Mouse (Mus musculus) heart, postnatal 25 days (tissue): ENCODE measurements around the gene Mybpc3. TPM values are rescaled to one million over a fixed set of nuclear protein-coding genes. Genes with fewer than 3 reads are reported as not detected.
A peak's percentile ranks its signal among the peaks of the same experiment; 100 is the strongest.

Experiments used
- DNase-seq: peaks from one replicate; pipeline ENCODE4 v3.0.0; 2022; ENCODE audit warnings: low spot score
- intact Hi-C: fragments of 180-260 bp; cut with DNase I; formaldehyde crosslinking; loops from one replicate; pipeline ENCODE4 v1.15.1; 2025
- total RNA-seq, 2 experiments: library from RNA; stranded (reverse); gene quantifications; 2 replicates each; pipeline ENCODE4 v1.2.3; 2021

The Mybpc3 gene
- total RNA-seq, 2 experiments from 2014 or later = 1,615 to 1,699 TPM

GRCm38 (mm10) chr2:91157002-91157752 is 39.2 kb downstream of the Mybpc3 start:
- intact Hi-C loops = no loop called here
- no peak for DNase-seq

GRCm38 (mm10) chr2:91160591-91160990 is 42.6 kb downstream of the Mybpc3 start:
- intact Hi-C loops = no loop called here
- no peak for DNase-seq

- DNase-seq = no peak
- intact Hi-C loops = no loop called here
Observed at GRCm38 (mm10) chr2:91162952-91163351, 45.0 kb downstream of the Mybpc3 start.

- intact Hi-C loops = no loop called here
- no peak for DNase-seq
Observed at GRCm38 (mm10) chr2:91163532-91163931, 45.6 kb downstream of the Mybpc3 start.

- DNase-seq = no peak
- intact Hi-C loops = no loop called here
Observed at GRCm38 (mm10) chr2:91164991-91165390, 47.0 kb downstream of the Mybpc3 start.

GRCm38 (mm10) chr2:91167629-91168028 is 49.7 kb downstream of the Mybpc3 start:
- intact Hi-C loops = no loop called here
- DNase-seq = no peak

GRCm38 (mm10) chr2:91169587-91170322 is 51.8 kb downstream of the Mybpc3 start:
- intact Hi-C loops = no loop called here
- DNase-seq = no peak

GRCm38 (mm10) chr2:91175490-91175889 is 57.5 kb downstream of the Mybpc3 start:
- intact Hi-C loops = no loop called here

GRCm38 (mm10) chr2:91176234-91176633 is 58.3 kb downstream of the Mybpc3 start:
- intact Hi-C loops = no loop called here
- no peak for DNase-seq

More at GRCm38 (mm10) chr2:91175490-91175889, 57.5 kb downstream of the Mybpc3 start:
- no peak for DNase-seq

- no peak for DNase-seq
- intact Hi-C loops = no loop called here
Observed at GRCm38 (mm10) chr2:91179825-91180224, 61.9 kb downstream of the Mybpc3 start.

GRCm38 (mm10) chr2:91180706-91181105 is 62.8 kb downstream of the Mybpc3 start:
- DNase-seq = no peak
- intact Hi-C loops = no loop called here

GRCm38 (mm10) chr2:91182016-91182404 is 64.1 kb downstream of the Mybpc3 start:
- intact Hi-C loops = no loop called here
- no peak for DNase-seq

- DNase-seq = peak; percentile 37
- intact Hi-C loops = no loop called here
Observed at GRCm38 (mm10) chr2:91182405-91183147, 64.6 kb downstream of the Mybpc3 start.

GRCm38 (mm10) chr2:91183148-91183513 is 65.2 kb downstream of the Mybpc3 start:
- intact Hi-C loops = no loop called here
- peak; percentile 79 for DNase-seq

- peak; percentile 31 for DNase-seq
- intact Hi-C loops = no loop called here
Observed at GRCm38 (mm10) chr2:91183711-91184405, 65.9 kb downstream of the Mybpc3 start, which contains the start of gene Madd. Gene Madd, minus strand, starts transcription at chr2:91183837.

Other genes with a start within 250 kb of the Mybpc3 start
- 1 to 10 TPM; 3.6 to 4.1 TPM for gene C1qtnf4, start 232.3 kb upstream of the Mybpc3 start, total RNA-seq
- gene Kbtbd4, start 213.4 kb upstream of the Mybpc3 start, total RNA-seq = 10 to 100 TPM; 18.0 to 22.2 TPM
- 100 to 1,000 TPM; 854 to 889 TPM for gene Ndufs3, start 213.3 kb upstream of the Mybpc3 start, total RNA-seq
- gene Celf1, start 177.8 kb upstream of the Mybpc3 start, total RNA-seq = 10 to 100 TPM; 80.9 to 84.4 TPM
- 10 to 100 TPM; 16.4 to 16.7 TPM for gene Rapsn, start 82.5 kb upstream of the Mybpc3 start, total RNA-seq
- 100 to 1,000 TPM; 209 to 241 TPM for gene Psmc3, start 64.1 kb upstream of the Mybpc3 start, total RNA-seq
- 10 to 100 TPM; 22.9 to 28.2 TPM for gene Slc39a13, start 47.7 kb upstream of the Mybpc3 start, total RNA-seq
- 1 to 10 TPM; 3.7 to 4.3 TPM for gene Spi1, start 35.8 kb upstream of the Mybpc3 start, total RNA-seq
- 1 to 10 TPM; 5.4 to 6.2 TPM for gene Madd, start 65.7 kb downstream of the Mybpc3 start, total RNA-seq
- gene Nr1h3, start 84.7 kb downstream of the Mybpc3 start, total RNA-seq = 10 to 100 TPM; 13.8 to 15.9 TPM
- 10 to 100 TPM; 17.6 to 22.8 TPM for gene Acp2, start 84.7 kb downstream of the Mybpc3 start, total RNA-seq
- gene Ddb2, start 118.8 kb downstream of the Mybpc3 start, total RNA-seq = 1 to 10 TPM; 2.9 to 3.1 TPM
- gene Pacsin3, start 137.8 kb downstream of the Mybpc3 start, total RNA-seq = 100 to 1,000 TPM; 133 to 138 TPM
- 10 to 100 TPM; 56.2 TPM for gene Arfgap2, start 146.8 kb downstream of the Mybpc3 start, total RNA-seq